Mouse (Mus musculus) lung, embryonic 16.5 days (tissue): ENCODE measurements around the gene Cldn16. TPM values are rescaled to one million over a fixed set of nuclear protein-coding genes. Genes with fewer than 3 reads are reported as not detected.

ENCODE experiments used
- ATAC-seq: fragments of 200-750 bp; cut with Nextera tagmentation; 2 replicates; pipeline ENCODE4 v1.8.0; 2017; ENCODE audit warnings: low read depth, mild to moderate bottlenecking, moderate library complexity
- H3K27ac ChIP-seq: fragments of 300-500 bp; sonication (generic); 2 replicates; pipeline ENCODE4 v1.5.1; 2014; ENCODE audit warnings: mild to moderate bottlenecking, control low read depth, low read length
- H3K27me3 ChIP-seq: fragments of 300-500 bp; sonication (generic); 2 replicates; pipeline ENCODE4 v1.6.1; 2014; ENCODE audit warnings: low read depth, low read length, mixed read lengths; ENCODE audit not compliant: control insufficient read depth, insufficient read depth
- H3K36me3 ChIP-seq: fragments of 300-500 bp; sonication (generic); 2 replicates; pipeline ENCODE4 v1.6.1; 2014; ENCODE audit warnings: low read length; ENCODE audit not compliant: control insufficient read depth, insufficient read depth
- H3K4me1 ChIP-seq: fragments of 300-500 bp; sonication (generic); replicated peaks from 2 replicates; pipeline ENCODE4 v1.6.1; 2014; ENCODE audit warnings: low read length, mixed read lengths; ENCODE audit not compliant: control insufficient read depth, insufficient read depth
- H3K4me2 ChIP-seq: fragments of 300-500 bp; sonication (generic); 2 replicates; pipeline ENCODE4 v1.6.1; 2014; ENCODE audit warnings: low read depth, low read length, control low read depth
- H3K4me3 ChIP-seq: fragments of 300-500 bp; sonication (generic); 2 replicates; pipeline ENCODE4 v1.5.1; 2014; ENCODE audit warnings: mild to moderate bottlenecking, low read length, control low read depth
- H3K9ac ChIP-seq: fragments of 300-500 bp; sonication (generic); 2 replicates; pipeline ENCODE4 v1.6.1; 2014; ENCODE audit warnings: low read length, control low read depth
- H3K9me3 ChIP-seq: fragments of 300-500 bp; sonication (generic); 2 replicates; pipeline ENCODE4 v1.6.1; 2016; ENCODE audit warnings: low read length; ENCODE audit not compliant: control insufficient read depth
- WGBS: fragments of 180-500 bp; shearing (Covaris S2); extraction: QIAGEN DNeasy Blood & Tissue Kit; methylation state at CpG from one replicate; pipeline ENCODE4 v1.1.7; 2014; 5-methylcytosine and 5-hydroxymethylcytosine counted together
- polyA plus RNA-seq: library from polyadenylated mRNA; unstranded; fragments of >200 nt; fragmentation: Nextera tagmentation; extraction: Ambion mirVana; gene quantifications from 2 replicates; pipeline ENCODE4 v1.2.1, GENCODE M21; 2015

Gene Cldn16
- polyA plus RNA-seq, 1 experiment from 2014 or later = not detected

- Histone ChIP-seq H3K36me3 (no peaks in the 10 kb centered on the region), H3K4me3 (no peak overlapping the region), H3K9ac (no peak overlapping the region), H3K4me1 (no peaks in the 10 kb centered on the region), H3K4me2 (peak overlapping the region; percentile 16; the same call in 1 of the 2 replicates), H3K9me3 (no peaks in the 10 kb centered on the region), H3K27me3 (no peaks in the 10 kb centered on the region), H3K27ac (0 out of 2 replicates have a peak overlapping the region, but pooled peaks have one; percentile 5)
- ATAC-seq = peak; percentile 87
- WGBS = 52% methylated on average over 10 of the region's 10 CpGs
These were observed 65.2 kb downstream of the Cldn16 start for GRCm38 (mm10) chr16:26527931-26528666.

DNA sequence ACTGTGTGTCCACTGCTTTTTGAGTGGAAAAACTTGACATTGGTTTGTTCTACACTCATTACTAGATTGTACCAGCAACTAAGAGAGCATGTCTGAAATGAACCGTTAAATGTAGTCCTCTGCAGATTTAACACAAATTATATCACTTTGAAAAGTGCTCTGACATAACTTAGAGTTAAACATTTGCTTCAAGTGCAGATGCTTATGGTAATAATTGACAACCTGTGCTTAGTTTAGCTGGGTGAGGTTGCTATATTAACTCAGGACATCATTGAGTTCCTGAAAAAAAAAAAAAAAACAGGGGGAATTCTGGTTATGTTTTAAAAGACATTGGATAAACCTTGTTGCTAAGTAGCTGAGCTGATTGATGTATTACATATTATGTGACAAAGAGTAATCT, 67.5 kb downstream of the Cldn16 start:
- no peak overlapping the region for H3K27ac ChIP-seq
- 26% methylated on average over 1 of the region's 1 CpGs for WGBS
- no peaks in the 10 kb centered on the region for H3K36me3 ChIP-seq
- no peaks in the 10 kb centered on the region for H3K4me1 ChIP-seq
- H3K4me2 ChIP-seq = no peak overlapping the region
- H3K9me3 ChIP-seq = no peaks in the 10 kb centered on the region
- H3K4me3 ChIP-seq = no peak overlapping the region
- H3K27me3 ChIP-seq = no peaks in the 10 kb centered on the region
- no peak for ATAC-seq
- no peak overlapping the region for H3K9ac ChIP-seq

DNA sequence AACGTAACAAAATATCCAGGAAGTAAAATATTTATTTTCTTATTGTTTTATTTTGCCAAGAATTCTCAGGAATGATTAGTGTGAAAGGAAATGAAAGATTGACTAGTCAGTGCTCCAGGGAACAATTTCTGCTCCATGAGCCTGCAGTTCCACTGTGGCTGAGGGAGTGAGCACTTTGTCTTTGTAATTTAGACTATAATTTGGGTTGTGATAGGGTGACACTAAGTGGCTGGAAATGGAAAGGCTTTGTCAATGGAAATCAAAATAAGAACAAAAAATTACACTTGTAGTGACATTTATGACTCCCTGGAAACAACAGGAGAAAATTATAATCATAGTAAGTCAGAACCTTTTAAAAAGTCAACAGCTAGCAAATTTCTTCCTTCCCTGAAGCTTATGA, 69.4 kb downstream of the Cldn16 start:
- Histone ChIP-seq H3K27ac (no peak overlapping the region), H3K36me3 (no peaks in the 10 kb centered on the region), H3K27me3 (no peaks in the 10 kb centered on the region), H3K4me2 (no peak overlapping the region), H3K4me1 (no peaks in the 10 kb centered on the region), H3K9ac (no peak overlapping the region), H3K4me3 (no peak overlapping the region), H3K9me3 (no peaks in the 10 kb centered on the region)
- ATAC-seq = no peak
- WGBS = 52% methylated on average over 1 of the region's 1 CpGs

Other genes starting within 250 kb of the Cldn16 start
- gene Cldn1, start 91.3 kb upstream of the Cldn16 start, polyA plus RNA-seq = 19.4 and 21.0 TPM in 2 replicates
- gene Tmem207, start 63.6 kb downstream of the Cldn16 start, polyA plus RNA-seq = not detected in 2 replicates
- 14.5 and 16.1 TPM in 2 replicates for gene Il1rap, start 118.6 kb downstream of the Cldn16 start, polyA plus RNA-seq